Mouse (Mus musculus) midbrain, embryonic 11.5 days (tissue): ENCODE measurements around the gene Gm30191. TPM values are rescaled to one million over a fixed set of nuclear protein-coding genes. Genes with fewer than 3 reads are reported as not detected.
"Not testable (repeated sequence)": the region's sequence is repeated elsewhere in the genome, so short reads cannot be mapped to it uniquely, and the experiment has no call there.

Source experiments
- ATAC-seq: fragments of 200-750 bp; cut with Nextera tagmentation; 2 replicates; pipeline ENCODE4 v1.8.0; 2017; ENCODE audit warnings: moderate TSS enrichment, moderate library complexity; ENCODE audit not compliant: low FRiP score
- DNase-seq: peaks from one replicate; pipeline ENCODE4 v3.0.0; 2015; ENCODE audit warnings: low spot score; ENCODE audit errors: missing footprints
- H3K27ac ChIP-seq: fragments of 300-500 bp; sonication (generic); 2 replicates; pipeline ENCODE4 v1.5.1; 2014; ENCODE audit warnings: low read depth, low read length
- H3K27me3 ChIP-seq: fragments of 300-500 bp; sonication (generic); 2 replicates; pipeline ENCODE4 v1.6.1; 2014; ENCODE audit warnings: mild to moderate bottlenecking, low read length, moderate library complexity, mixed read lengths; ENCODE audit not compliant: control insufficient read depth, insufficient read depth
- H3K36me3 ChIP-seq: fragments of 300-500 bp; sonication (generic); 2 replicates; pipeline ENCODE4 v1.6.1; 2014; ENCODE audit warnings: mild to moderate bottlenecking, low read length, moderate library complexity, mixed read lengths; ENCODE audit not compliant: control insufficient read depth, insufficient read depth
- H3K4me1 ChIP-seq: fragments of 300-500 bp; sonication (generic); 2 replicates; pipeline ENCODE4 v1.6.1; 2014; ENCODE audit warnings: low read length; ENCODE audit not compliant: control insufficient read depth, insufficient read depth
- H3K4me2 ChIP-seq: fragments of 300-500 bp; sonication (generic); 2 replicates; pipeline ENCODE4 v1.6.1; 2014; ENCODE audit warnings: mild to moderate bottlenecking, moderate library complexity
- H3K4me3 ChIP-seq: fragments of 300-500 bp; sonication (generic); 2 replicates; pipeline ENCODE4 v1.5.1; 2014; ENCODE audit warnings: low read depth, low read length
- H3K9ac ChIP-seq: fragments of 300-500 bp; sonication (generic); 2 replicates; pipeline ENCODE4 v1.6.1; 2014; ENCODE audit warnings: low read length
- H3K9me3 ChIP-seq: fragments of 300-500 bp; sonication (generic); 2 replicates; pipeline ENCODE4 v1.6.1; 2016; ENCODE audit warnings: low read length; ENCODE audit not compliant: control insufficient read depth
- WGBS: fragments of 180-500 bp; shearing (Covaris S2); extraction: QIAGEN DNeasy Blood & Tissue Kit; methylation state at CpG from one replicate; pipeline ENCODE4 v1.1.7; 2014; 5-methylcytosine and 5-hydroxymethylcytosine counted together
- polyA plus RNA-seq: library from polyadenylated mRNA; unstranded; fragments of >200 nt; fragmentation: Nextera tagmentation; extraction: Ambion mirVana; gene quantifications from 2 replicates; pipeline ENCODE4 v1.2.1, GENCODE M21; 2014

The Gm30191 gene
- polyA plus RNA-seq, 1 experiment from 2014 or later = 0.22 TPM

GRCm38 (mm10) chr4:134256407-134257197 lies 9.9 kb downstream of the Gm30191 start:
- ATAC-seq (0 out of 2 replicates have a peak, but pooled peaks have one; percentile 18), DNase-seq (peak; percentile 92)
- Histone ChIP-seq H3K9ac (peak overlapping the region; percentile 44; the same call in 1 of the 2 replicates), H3K27ac (no peak overlapping the region), H3K4me2 (peak overlapping the region; percentile 17), H3K4me1 (peaks cover 43% of the 10 kb centered on the region), H3K36me3 (no peaks in the 10 kb centered on the region), H3K4me3 (no peak overlapping the region), H3K27me3 (peaks cover 25% of the 10 kb centered on the region), H3K9me3 (no peaks in the 10 kb centered on the region)
- WGBS = 3% methylated on average over 19 of the region's 19 CpGs

- H3K4me3 ChIP-seq = no peak overlapping the region
- WGBS = 4% methylated on average over 11 of the region's 11 CpGs
- H3K27me3 ChIP-seq = peaks cover 17% of the 10 kb centered on the region
- no peak overlapping the region for H3K27ac ChIP-seq
- H3K4me1 ChIP-seq = peaks cover 38% of the 10 kb centered on the region
- no peaks in the 10 kb centered on the region for H3K36me3 ChIP-seq
- H3K9me3 ChIP-seq = no peaks in the 10 kb centered on the region
- H3K4me2 ChIP-seq = no peak overlapping the region
- peak; percentile 92 for DNase-seq
- ATAC-seq = 0 out of 2 replicates have a peak, but pooled peaks have one; percentile 28
- 0 out of 2 replicates have a peak overlapping the region, but pooled peaks have one; percentile 2 for H3K9ac ChIP-seq
These were observed 10.7 kb downstream of the Gm30191 start for GRCm38 (mm10) chr4:134257198-134258009.

DNA sequence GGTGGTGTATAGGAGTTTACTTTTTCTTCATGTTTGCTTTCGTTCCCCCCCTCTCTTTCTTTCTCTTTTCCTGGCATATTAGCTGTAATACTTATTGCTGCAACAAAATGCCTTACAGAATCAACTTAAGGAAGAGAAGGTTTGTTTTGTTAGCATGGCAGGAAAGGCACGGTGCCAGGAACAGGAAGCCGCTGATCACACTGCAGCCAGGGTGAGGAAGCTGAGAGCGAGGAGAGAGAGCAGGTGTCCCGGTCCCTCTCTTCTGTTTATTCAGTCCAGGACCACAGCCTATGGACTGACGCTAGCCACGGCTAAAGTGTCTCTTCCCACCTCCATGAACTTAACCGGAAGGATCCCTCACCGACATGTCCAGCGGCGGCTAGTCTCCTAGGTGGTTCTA lies 11.6 kb downstream of the Gm30191 start:
- H3K4me3 ChIP-seq = no peak overlapping the region

DNA sequence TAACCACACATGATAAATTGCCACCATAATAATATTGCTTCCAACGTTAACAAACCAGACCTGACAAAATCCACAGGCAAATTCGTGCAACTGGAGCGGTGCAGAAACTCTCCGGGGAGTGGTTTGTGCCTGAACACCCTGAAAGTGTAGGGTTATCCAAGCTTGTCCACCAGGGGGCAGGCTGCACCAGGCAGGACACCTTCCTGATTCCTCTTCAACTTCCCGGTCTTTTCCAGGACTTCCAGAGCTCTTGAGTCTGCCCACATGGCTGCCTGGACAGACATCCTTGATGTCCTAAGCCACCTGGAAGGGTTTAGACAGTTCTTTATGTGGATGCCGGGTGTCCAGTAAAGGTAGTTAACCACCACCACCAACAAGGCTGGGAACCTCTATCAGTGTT lies 16.5 kb downstream of the Gm30191 start:
- Histone ChIP-seq H3K36me3 (no peaks in the 10 kb centered on the region), H3K4me2 (no peak overlapping the region), H3K4me3 (no peak overlapping the region), H3K27ac (no peak overlapping the region), H3K4me1 (no peaks in the 10 kb centered on the region), H3K9ac (no peak overlapping the region), H3K9me3 (no peaks in the 10 kb centered on the region), H3K27me3 (no peaks in the 10 kb centered on the region)
- peak; percentile 91 for DNase-seq
- WGBS = 38% methylated on average over 6 of the region's 6 CpGs
- no peak for ATAC-seq

More for the DNA sequence above, 11.6 kb downstream of the Gm30191 start:
- Histone ChIP-seq H3K27me3 (peaks cover 8% of the 10 kb centered on the region), H3K27ac (no peak overlapping the region), H3K36me3 (no peaks in the 10 kb centered on the region), H3K9ac (no peak overlapping the region), H3K4me1 (peaks cover 38% of the 10 kb centered on the region), H3K4me2 (no peak overlapping the region), H3K9me3 (no peaks in the 10 kb centered on the region)
- DNase-seq = no peak
- ATAC-seq = no peak
- 60% methylated on average over 11 of the region's 11 CpGs for whole genome bisulfite sequencing

DNA sequence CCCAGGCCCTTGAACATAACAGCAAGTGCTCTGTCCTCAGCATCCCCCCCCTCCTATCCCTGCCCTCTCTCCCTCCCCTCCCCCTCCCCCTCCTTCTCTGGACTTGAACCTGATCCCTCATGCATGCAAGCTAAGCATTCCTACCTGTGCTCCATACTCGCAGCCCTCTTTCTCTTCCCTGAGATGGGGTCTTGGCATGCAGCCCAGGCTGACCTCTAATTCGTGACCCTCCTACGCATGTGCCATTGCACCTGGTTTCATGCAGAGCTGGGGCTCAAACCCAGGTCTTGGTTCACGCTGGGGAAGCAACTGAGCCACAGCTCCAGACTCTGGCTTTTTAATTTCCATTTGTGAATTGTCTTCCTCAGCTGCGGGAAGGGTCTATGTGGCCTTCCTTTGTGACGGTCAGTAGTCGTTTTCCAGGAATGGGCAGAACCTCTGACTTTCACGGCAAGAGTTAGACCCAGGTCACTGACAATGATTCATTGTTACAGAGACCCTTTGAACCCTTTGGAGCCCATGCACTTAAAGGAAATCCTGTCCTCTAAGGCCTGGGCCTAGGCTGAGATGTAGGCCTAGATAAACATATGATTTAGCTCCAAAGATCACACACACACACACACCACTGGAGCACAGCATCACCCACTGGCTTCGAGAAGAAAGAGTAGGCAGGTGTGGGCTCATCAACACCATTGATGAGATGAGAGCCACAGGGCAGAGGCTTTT lies 19.3 kb downstream of the Gm30191 start:
- no peaks in the 10 kb centered on the region for H3K27me3 ChIP-seq
- H3K4me2 ChIP-seq = no peak overlapping the region
- WGBS = 74% methylated on average over 9 of the region's 9 CpGs
- no peak overlapping the region for H3K27ac ChIP-seq
- DNase-seq (peak; percentile 44), ATAC-seq (no peak)
- no peaks in the 10 kb centered on the region for H3K9me3 ChIP-seq
- H3K4me1 ChIP-seq = no peaks in the 10 kb centered on the region
- H3K9ac ChIP-seq = no peak overlapping the region
- no peak overlapping the region for H3K4me3 ChIP-seq
- H3K36me3 ChIP-seq = no peaks in the 10 kb centered on the region

- H3K9ac ChIP-seq = no peak overlapping the region
- ATAC-seq = no peak
- H3K27me3 ChIP-seq = no peaks in the 10 kb centered on the region
- H3K27ac ChIP-seq = no peak overlapping the region
- H3K36me3 ChIP-seq = no peaks in the 10 kb centered on the region
- 88% methylated on average over 19 of the region's 19 CpGs for WGBS
- no peak overlapping the region for H3K4me2 ChIP-seq
- H3K4me1 ChIP-seq = no peaks in the 10 kb centered on the region
- H3K4me3 ChIP-seq = no peak overlapping the region
- peak; percentile 49 for DNase-seq
- no peaks in the 10 kb centered on the region for H3K9me3 ChIP-seq
These were observed 21.4 kb downstream of the Gm30191 start for GRCm38 (mm10) chr4:134268102-134268655.

DNA sequence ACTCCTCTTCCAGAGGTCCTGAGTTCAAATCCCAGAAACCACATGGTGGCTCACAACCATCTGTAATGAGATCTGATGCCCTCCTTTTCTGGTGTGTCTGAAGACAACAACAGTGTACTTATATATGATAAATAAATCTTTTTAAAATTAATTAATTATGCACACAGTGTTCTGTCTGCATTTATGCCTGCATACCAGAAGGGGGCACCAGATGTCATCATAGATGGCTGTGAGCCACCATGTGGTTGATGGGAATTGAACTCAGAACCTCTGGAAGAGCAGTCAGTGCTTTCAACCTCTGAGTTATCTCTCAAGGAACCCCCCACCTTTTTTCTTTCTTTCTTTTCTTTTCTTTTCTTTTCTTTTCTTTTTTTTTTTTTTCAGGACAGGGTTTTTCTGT lies 22.9 kb downstream of the Gm30191 start:
- not testable (repeated sequence) for H3K27me3 ChIP-seq, H3K4me1 ChIP-seq, H3K4me3 ChIP-seq, H3K27ac ChIP-seq, H3K9ac ChIP-seq, ATAC-seq, H3K4me2 ChIP-seq, H3K9me3 ChIP-seq, H3K36me3 ChIP-seq
- peak; percentile 26 for DNase-seq

GRCm38 (mm10) chr4:134271979-134272378 lies 25.2 kb downstream of the Gm30191 start:
- Histone ChIP-seq H3K27ac (no peak overlapping the region), H3K36me3 (peaks cover under 1% of the 10 kb centered on the region; the same call in 1 of the 2 replicates), H3K4me3 (no peak overlapping the region), H3K9me3 (no peaks in the 10 kb centered on the region), H3K4me2 (no peak overlapping the region), H3K9ac (no peak overlapping the region), H3K27me3 (no peaks in the 10 kb centered on the region), H3K4me1 (no peaks in the 10 kb centered on the region)
- peak; percentile 39 for DNase-seq
- 85% methylated on average over 7 of the region's 7 CpGs for WGBS
- ATAC-seq = no peak
